Mouse (Mus musculus) midbrain, embryonic 16.5 days (tissue): ENCODE measurements around the gene Mecr. TPM values are rescaled to one million over a fixed set of nuclear protein-coding genes. Genes with fewer than 3 reads are reported as not detected.
A peak's percentile ranks its signal among the peaks of the same experiment; 100 is the strongest.
"Not testable (repeated sequence)": the region's sequence is repeated elsewhere in the genome, so short reads cannot be mapped to it uniquely, and the experiment has no call there.

ENCODE experiments used
- ATAC-seq: fragments of 200-750 bp; cut with Nextera tagmentation; 2 replicates; pipeline ENCODE4 v1.8.0; 2017; ENCODE audit warnings: moderate TSS enrichment
- H3K27ac ChIP-seq: fragments of 300-500 bp; sonication (generic); 2 replicates; pipeline ENCODE4 v1.5.1; 2014; ENCODE audit warnings: mild to moderate bottlenecking, low read length, mixed read lengths
- H3K27me3 ChIP-seq: fragments of 300-500 bp; sonication (generic); 2 replicates; pipeline ENCODE4 v1.6.1; 2014; ENCODE audit warnings: low read depth, low read length, mixed read lengths; ENCODE audit not compliant: control insufficient read depth, insufficient read depth
- H3K36me3 ChIP-seq: fragments of 300-500 bp; sonication (generic); 2 replicates; pipeline ENCODE4 v1.6.1; 2014; ENCODE audit warnings: mild to moderate bottlenecking, low read length, moderate library complexity, mixed read lengths; ENCODE audit not compliant: control insufficient read depth, insufficient read depth
- H3K4me1 ChIP-seq: fragments of 300-500 bp; sonication (generic); 2 replicates; pipeline ENCODE4 v1.6.1; 2014; ENCODE audit warnings: mild to moderate bottlenecking, low read length, mixed read lengths; ENCODE audit not compliant: control insufficient read depth, insufficient read depth
- H3K4me2 ChIP-seq: fragments of 300-500 bp; sonication (generic); 2 replicates; pipeline ENCODE4 v1.6.1; 2014; ENCODE audit warnings: mild to moderate bottlenecking, low read length, mixed read lengths
- H3K4me3 ChIP-seq: fragments of 300-500 bp; sonication (generic); 2 replicates; pipeline ENCODE4 v1.5.1; 2014; ENCODE audit warnings: low read depth, mild to moderate bottlenecking, low read length, moderate library complexity, mixed read lengths
- H3K9ac ChIP-seq: fragments of 300-500 bp; sonication (generic); 2 replicates; pipeline ENCODE4 v1.6.1; 2014; ENCODE audit warnings: low read depth, low read length, mixed read lengths
- H3K9me3 ChIP-seq: fragments of 300-500 bp; sonication (generic); replicated peaks from 2 replicates; pipeline ENCODE4 v1.6.1; 2014; ENCODE audit warnings: mild to moderate bottlenecking, low read length, mixed read lengths; ENCODE audit not compliant: control insufficient read depth, poor library complexity, severe bottlenecking
- WGBS: fragments of 180-500 bp; shearing (Covaris S2); extraction: QIAGEN DNeasy Blood & Tissue Kit; methylation state at CpG from one replicate; pipeline ENCODE4 v1.1.7; 2014; 5-methylcytosine and 5-hydroxymethylcytosine counted together
- polyA plus RNA-seq: library from polyadenylated mRNA; unstranded; fragments of >200 nt; fragmentation: Nextera tagmentation; extraction: Ambion mirVana; gene quantifications from 2 replicates; pipeline ENCODE4 v1.2.1, GENCODE M21; 2015

Gene Mecr
- 37.2 and 43.0 TPM in 2 replicates for polyA plus RNA-seq

GRCm38 (mm10) chr4:131843290-131843743 is at the start of gene Mecr:
Gene Mecr, plus strand, starts transcription at chr4:131843470.
- no peak within 1 kb of the TSS for H3K27ac ChIP-seq
- H3K4me2 ChIP-seq, result peak within 1 kb of the TSS; percentile 82
- H3K9ac ChIP-seq, result peak within 1 kb of the TSS; percentile 84
- peaks cover 13% of the 10 kb centered on the region for H3K4me1 ChIP-seq
- no peaks in the 10 kb centered on the region for H3K36me3 ChIP-seq
- WGBS, result under 1% methylated on average over 37 of the region's 37 CpGs
- H3K27me3 ChIP-seq, result peaks cover 12% of the 10 kb centered on the region
- no peaks in the 10 kb centered on the region for H3K9me3 ChIP-seq
- H3K4me3 ChIP-seq, result peak within 1 kb of the TSS; percentile 88
- ATAC-seq, result peak; percentile 77

GRCm38 (mm10) chr4:131796312-131797080 is 46.8 kb upstream of the Mecr start:
- no peak overlapping the region for H3K4me2 ChIP-seq
- WGBS, result 75% methylated on average over 14 of the region's 14 CpGs
- H3K4me3 ChIP-seq, result no peak overlapping the region
- 0 out of 2 replicates have a peak, but pooled peaks have one; percentile 11 for ATAC-seq
- H3K27ac ChIP-seq, result no peak overlapping the region
- H3K27me3 ChIP-seq, result no peaks in the 10 kb centered on the region
- no peak overlapping the region for H3K9ac ChIP-seq
- no peaks in the 10 kb centered on the region for H3K36me3 ChIP-seq
- H3K9me3 ChIP-seq, result no peaks in the 10 kb centered on the region
- H3K4me1 ChIP-seq, result no peaks in the 10 kb centered on the region

GRCm38 (mm10) chr4:131797483-131797882 is 45.8 kb upstream of the Mecr start:
- Histone ChIP-seq H3K9me3 (no peaks in the 10 kb centered on the region), H3K36me3 (no peaks in the 10 kb centered on the region), H3K27me3 (no peaks in the 10 kb centered on the region), H3K4me2 (no peak overlapping the region), H3K4me3 (no peak overlapping the region), H3K9ac (no peak overlapping the region), H3K4me1 (no peaks in the 10 kb centered on the region), H3K27ac (no peak overlapping the region)
- WGBS, result 65% methylated on average over 7 of the region's 7 CpGs
- peak; percentile 32; the same call in 1 of the 2 replicates for ATAC-seq

- no peak overlapping the region for H3K9ac ChIP-seq
- H3K27me3 ChIP-seq, result no peaks in the 10 kb centered on the region
- H3K4me1 ChIP-seq, result no peaks in the 10 kb centered on the region
- H3K9me3 ChIP-seq, result no peaks in the 10 kb centered on the region
- ATAC-seq, result no peak
- no peak overlapping the region for H3K27ac ChIP-seq
- H3K4me3 ChIP-seq, result no peak overlapping the region
- 48% methylated on average over 12 of the region's 12 CpGs for WGBS
- no peaks in the 10 kb centered on the region for H3K36me3 ChIP-seq
- no peak overlapping the region for H3K4me2 ChIP-seq
Observed at GRCm38 (mm10) chr4:131797920-131798319, 45.4 kb upstream of the Mecr start.

- Histone ChIP-seq H3K9ac (no peak overlapping the region), H3K4me3 (no peak overlapping the region), H3K9me3 (no peaks in the 10 kb centered on the region), H3K27ac (no peak overlapping the region), H3K4me2 (no peak overlapping the region), H3K27me3 (no peaks in the 10 kb centered on the region), H3K4me1 (no peaks in the 10 kb centered on the region), H3K36me3 (no peaks in the 10 kb centered on the region)
- 38% methylated on average over 4 of the region's 4 CpGs for WGBS
- no peak for ATAC-seq
Observed at GRCm38 (mm10) chr4:131798968-131799367, 44.3 kb upstream of the Mecr start.

- no peak overlapping the region for H3K4me3 ChIP-seq
- 83% methylated on average over 9 of the region's 9 CpGs for WGBS
- H3K36me3 ChIP-seq, result no peaks in the 10 kb centered on the region
- no peaks in the 10 kb centered on the region for H3K27me3 ChIP-seq
- ATAC-seq, result no peak
- H3K27ac ChIP-seq, result no peak overlapping the region
- no peak overlapping the region for H3K4me2 ChIP-seq
- H3K4me1 ChIP-seq, result no peaks in the 10 kb centered on the region
- H3K9me3 ChIP-seq, result no peaks in the 10 kb centered on the region
- no peak overlapping the region for H3K9ac ChIP-seq
Observed at GRCm38 (mm10) chr4:131803846-131804245, 39.4 kb upstream of the Mecr start.

GRCm38 (mm10) chr4:131804732-131805131 is 38.5 kb upstream of the Mecr start:
- 97% methylated on average over 5 of the region's 6 CpGs for WGBS
- H3K9ac ChIP-seq, H3K27me3 ChIP-seq, H3K4me2 ChIP-seq, ATAC-seq, H3K27ac ChIP-seq, H3K4me3 ChIP-seq, H3K36me3 ChIP-seq, H3K9me3 ChIP-seq, H3K4me1 ChIP-seq: not testable (repeated sequence)

- no peaks in the 10 kb centered on the region for H3K36me3 ChIP-seq
- H3K4me3 ChIP-seq, result no peak overlapping the region
- no peak for ATAC-seq
- H3K9ac ChIP-seq, result no peak overlapping the region
- H3K4me2 ChIP-seq, result no peak overlapping the region
- no peaks in the 10 kb centered on the region for H3K27me3 ChIP-seq
- H3K27ac ChIP-seq, result no peak overlapping the region
- H3K9me3 ChIP-seq, result no peaks in the 10 kb centered on the region
- 73% methylated on average over 3 of the region's 3 CpGs for WGBS
- no peaks in the 10 kb centered on the region for H3K4me1 ChIP-seq
Observed at GRCm38 (mm10) chr4:131805255-131805654, 38.0 kb upstream of the Mecr start.

- no peak for ATAC-seq
- H3K27ac ChIP-seq, result no peak overlapping the region
- WGBS, result 83% methylated on average over 11 of the region's 11 CpGs
Observed at GRCm38 (mm10) chr4:131812458-131812857, 30.8 kb upstream of the Mecr start.

More at GRCm38 (mm10) chr4:131812458-131812857, 30.8 kb upstream of the Mecr start:
- Histone ChIP-seq H3K4me1 (0 out of 2 replicates have a peak, but pooled peaks cover 2% of the 10 kb centered on the region), H3K36me3 (no peaks in the 10 kb centered on the region), H3K27me3 (no peaks in the 10 kb centered on the region), H3K9ac (no peak overlapping the region), H3K4me3 (no peak overlapping the region), H3K9me3 (no peaks in the 10 kb centered on the region), H3K4me2 (no peak overlapping the region)
